Mouse (Mus musculus): Measurements from ENCODE around the gene Cd9.

GRCm38 (mm10) chr6:125485589-125485988, 9.0 kb downstream of the Cd9 start:
- TF ChIP-seq CTCF (IDR thresholded peaks at IDR 0.05; ENCODE audit: control insufficient read depth, insufficient read depth, insufficient replicate concordance, low read depth, low read length) (no peak), POLR2A (IDR thresholded peaks at IDR 0.05; ENCODE audit: control insufficient read depth, low read depth, low read length) (no peak)

All from testis, adult 2 months (tissue).